Mouse (Mus musculus) B cell, adult 2 months (primary cell): ENCODE measurements around the gene Btrc.
A peak's percentile ranks its signal among the peaks of the same experiment; 100 is the strongest.
"Not testable (repeated sequence)": the region's sequence is repeated elsewhere in the genome, so short reads cannot be mapped to it uniquely, and the experiment has no call there.

ENCODE experiments used
- DNase-seq, 2 experiments: peaks; one replicate each; pipeline ENCODE4 v3.0.0; 2022

Btrc gene

DNA sequence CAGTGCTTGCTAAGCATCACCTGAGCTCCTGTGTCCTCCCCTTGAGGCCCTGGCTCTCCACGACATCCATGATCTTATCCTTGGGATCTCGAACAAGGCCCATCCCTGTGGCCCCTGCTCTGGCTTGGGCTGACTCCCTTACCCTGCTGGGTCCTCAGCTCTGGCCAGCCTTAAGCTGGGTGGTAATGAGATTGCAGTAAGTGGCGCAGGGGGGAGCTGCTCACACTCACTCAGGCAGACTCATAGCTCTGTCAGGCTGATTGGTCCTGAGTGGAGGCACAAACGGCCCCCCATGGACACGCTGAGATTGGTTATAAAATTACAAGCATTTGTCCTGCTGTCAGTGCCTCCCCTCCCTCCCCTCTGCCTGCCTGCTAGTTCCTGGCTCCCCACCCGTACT is 172.4 kb downstream of the Btrc start:
- no peak for DNase-seq

DNA sequence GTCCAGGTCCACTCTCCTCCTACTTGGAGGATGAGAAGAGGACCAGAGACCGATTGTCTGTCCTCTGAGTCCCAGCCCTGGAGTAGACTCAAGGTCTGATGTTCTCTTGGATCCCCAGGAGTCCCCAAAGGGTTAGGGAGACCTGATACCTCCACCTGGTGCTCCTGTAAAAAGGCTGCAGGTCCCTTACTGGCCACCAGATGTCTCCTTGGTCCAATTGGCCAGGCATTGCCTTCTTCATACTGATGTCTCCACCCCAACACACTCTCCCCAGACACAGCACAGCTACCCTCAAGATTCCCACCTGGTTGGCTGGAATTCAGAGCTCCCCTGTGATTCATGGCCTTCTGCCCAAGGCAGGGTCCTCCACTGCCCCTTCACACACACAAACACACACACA is 174.0 kb downstream of the Btrc start:
- peak; percentile 63 to 69 for DNase-seq

GRCm38 (mm10) chr19:45540657-45541408 is 177.3 kb downstream of the Btrc start:
- no peak for DNase-seq

GRCm38 (mm10) chr19:45541409-45542041 is 178.0 kb downstream of the Btrc start:
- DNase-seq, result peak; percentile 54 to 56

- DNase-seq, result no peak
Observed at GRCm38 (mm10) chr19:45542061-45542460, 178.5 kb downstream of the Btrc start.

GRCm38 (mm10) chr19:45544152-45544924 is 180.8 kb downstream of the Btrc start:
- DNase-seq, result peak; percentile 46 to 48

DNA sequence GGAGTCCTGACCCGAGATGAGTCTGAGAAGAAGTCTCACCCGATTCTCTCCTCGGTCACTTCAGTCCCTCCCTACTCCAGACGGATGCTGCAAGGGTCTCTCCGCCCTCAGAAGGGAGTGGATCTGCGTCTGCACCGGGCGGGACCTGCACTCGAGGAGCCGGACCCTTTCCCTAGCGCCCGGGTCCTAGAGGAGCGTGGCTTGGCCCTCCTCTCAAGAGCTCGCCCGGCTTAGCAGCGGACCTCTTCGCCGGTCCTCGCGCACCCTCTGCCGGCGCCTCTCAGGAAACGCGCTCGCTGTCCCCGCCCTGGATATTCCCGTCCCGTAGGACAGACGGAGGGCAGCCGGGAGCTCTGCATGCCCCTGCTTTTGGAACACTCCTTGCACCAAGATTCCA is 181.4 kb downstream of the Btrc start:
- DNase-seq, result peak; percentile 80 to 84

- DNase-seq, result not testable (repeated sequence)
Observed at GRCm38 (mm10) chr19:45548196-45548595, 184.7 kb downstream of the Btrc start.

DNA sequence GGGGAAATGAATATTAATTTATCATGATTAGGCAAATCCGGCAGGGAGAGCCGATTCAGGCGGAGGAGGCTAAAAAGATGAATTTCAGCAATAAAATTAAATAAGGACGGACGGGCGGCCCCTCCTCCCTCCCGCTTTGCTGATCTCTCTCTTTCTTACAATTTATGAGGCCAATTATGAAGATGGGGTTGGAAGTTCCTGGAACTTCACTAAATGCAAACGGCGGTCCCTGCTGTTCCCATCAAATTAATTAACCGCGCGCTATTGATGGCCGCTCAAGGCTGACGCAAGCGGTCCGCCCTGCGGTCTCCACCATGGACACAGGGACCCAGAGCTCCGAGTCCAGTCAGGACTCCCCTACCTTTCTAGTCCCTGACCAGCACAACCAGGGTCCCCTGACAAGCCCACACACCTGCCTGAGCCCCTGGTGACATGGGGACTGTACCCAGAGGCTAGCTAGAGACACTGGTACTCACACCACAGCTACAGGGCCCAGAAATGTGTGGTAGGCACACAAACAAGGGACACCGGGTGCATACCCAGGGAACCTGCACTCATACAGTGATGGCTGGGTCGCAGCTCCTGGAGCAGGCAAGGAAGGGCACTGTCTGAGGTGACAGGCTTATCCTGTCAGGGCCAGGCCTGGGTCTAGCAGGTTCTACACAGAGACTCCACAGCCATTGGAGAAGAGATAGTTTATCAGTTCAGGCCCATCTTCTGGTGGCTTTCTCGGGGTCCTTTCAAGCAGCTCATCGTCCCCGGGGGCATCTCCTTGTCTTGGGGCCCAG is 185.8 kb downstream of the Btrc start:
- DNase-seq, result no peak

DNA sequence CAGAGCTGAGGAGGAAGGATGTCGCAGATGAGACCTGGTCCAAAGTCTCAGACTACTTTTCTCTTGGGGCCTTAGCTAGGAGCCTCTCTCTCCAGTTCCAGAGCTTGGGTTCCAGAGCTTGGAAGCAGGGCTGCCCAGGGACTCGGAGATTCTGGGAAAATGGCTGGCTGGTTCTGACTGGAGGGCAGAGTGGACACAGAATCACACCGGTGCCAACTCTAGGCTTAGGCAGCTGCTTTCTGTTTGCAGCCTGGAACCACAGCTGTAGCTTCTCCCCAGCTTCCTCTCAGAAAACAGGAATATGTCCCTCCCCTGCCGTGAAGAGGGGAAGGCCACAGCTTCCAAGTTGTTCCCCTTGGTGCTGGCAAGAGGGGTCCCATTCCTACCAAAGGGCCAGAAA is 186.4 kb downstream of the Btrc start:
- no peak for DNase-seq

- DNase-seq, result no peak
Observed at GRCm38 (mm10) chr19:45552187-45552586, 188.7 kb downstream of the Btrc start.

GRCm38 (mm10) chr19:45554136-45554535 is 190.6 kb downstream of the Btrc start:
- no peak for DNase-seq

DNA sequence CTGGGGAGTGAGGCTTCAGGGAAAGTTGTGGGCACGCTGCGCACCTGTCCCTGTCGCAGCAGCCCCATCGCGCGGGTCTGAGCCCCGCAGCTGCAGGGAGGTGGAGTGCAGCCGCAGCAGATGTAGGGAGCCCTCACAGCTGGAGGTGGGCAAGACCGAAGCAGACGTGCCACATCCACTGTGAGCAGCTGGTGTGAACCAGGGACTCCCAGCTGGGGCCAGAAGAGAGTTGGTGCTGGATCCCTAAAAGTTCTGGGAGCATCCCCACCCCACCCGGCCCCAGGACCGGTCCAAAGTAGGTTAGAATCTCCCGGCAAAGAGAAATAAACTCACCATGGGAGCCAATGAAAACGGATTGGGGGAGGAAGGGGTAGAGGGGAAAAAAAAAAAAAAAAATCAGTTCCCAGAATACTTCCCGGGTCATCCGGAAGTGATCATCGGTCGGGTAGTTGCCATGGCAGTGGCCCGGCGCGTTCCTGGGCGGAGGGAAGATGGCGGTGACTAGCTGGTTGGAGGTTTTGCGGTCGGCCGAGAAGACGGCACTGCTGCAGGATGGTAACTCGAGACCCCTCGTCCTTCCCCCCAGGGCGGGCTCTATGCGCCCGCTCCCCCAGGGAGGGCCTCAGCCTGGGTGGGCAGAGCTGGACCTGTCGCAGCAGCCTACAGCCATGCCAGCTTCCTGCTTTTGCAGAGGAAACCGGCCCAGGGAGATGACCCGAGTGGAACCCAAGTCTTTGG is 196.8 kb downstream of the Btrc start, which contains the start of the genes Poll and Gm17018:
Poll (minus strand) TSS at position 379 of the 738 bp plus-strand sequence.
Gm17018 (plus strand) TSS at position 463 of the 738 bp plus-strand sequence.
- peak; percentile 85 to 86 for DNase-seq

DNA sequence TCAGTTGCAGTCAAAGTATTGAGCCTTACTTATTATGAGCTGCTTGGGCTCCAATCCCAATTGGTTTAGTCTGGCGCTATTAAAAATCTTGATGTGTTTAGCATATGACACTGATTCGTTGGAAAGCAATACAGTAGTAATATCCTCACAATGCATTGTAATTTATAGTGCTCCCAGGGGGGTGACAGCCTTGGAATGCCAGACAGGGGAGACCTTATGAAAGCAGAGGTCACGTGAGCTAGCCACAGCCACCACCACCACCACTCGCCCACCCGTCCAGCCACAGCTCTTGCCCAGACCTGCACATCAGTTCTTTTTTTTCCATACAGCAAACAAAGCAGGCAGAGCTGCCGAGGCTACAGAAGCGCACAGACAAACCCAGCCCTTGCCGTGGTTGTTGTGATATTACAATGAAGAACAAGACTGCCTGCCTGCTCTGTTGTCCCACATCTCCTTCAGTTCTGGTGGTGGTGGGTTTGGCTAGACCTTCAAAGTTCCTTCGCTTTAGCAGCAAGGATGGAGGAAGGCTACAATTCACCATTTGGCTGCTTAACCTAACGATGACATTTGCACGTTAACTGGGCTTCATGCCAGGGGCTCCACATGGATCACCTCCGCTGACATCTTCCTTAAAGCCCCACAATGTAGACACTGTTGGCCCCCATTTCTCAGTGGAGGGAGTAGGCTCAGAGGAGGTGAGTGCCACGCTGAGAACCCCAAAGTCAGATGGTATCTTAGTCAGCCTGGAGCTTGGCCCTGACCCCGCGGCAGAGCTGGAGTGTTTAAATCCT is 202.6 kb downstream of the Btrc start:
- DNase-seq, result no peak

GRCm38 (mm10) chr19:45567367-45567766 is 203.8 kb downstream of the Btrc start:
- no peak for DNase-seq

DNA sequence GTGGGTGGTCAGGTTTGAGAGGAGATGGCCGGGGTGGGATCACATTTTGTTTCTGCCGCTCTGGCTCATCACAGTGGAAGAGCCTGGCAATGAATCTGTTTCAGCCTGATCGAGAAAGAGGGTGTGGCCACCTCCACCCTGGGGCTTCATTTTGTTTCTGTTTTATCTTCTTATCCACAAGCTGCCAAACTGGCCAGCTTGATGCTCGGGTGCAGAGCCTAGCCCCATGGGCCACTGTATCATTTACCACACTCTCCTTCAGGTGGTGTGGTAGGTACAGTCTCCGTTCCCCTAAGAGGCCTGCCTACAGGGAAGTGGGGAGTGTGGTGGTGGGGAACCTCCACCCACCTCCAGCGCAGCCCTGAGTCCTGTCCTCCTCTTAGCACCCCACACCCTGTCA is 209.5 kb downstream of the Btrc start:
- DNase-seq, result no peak

DNA sequence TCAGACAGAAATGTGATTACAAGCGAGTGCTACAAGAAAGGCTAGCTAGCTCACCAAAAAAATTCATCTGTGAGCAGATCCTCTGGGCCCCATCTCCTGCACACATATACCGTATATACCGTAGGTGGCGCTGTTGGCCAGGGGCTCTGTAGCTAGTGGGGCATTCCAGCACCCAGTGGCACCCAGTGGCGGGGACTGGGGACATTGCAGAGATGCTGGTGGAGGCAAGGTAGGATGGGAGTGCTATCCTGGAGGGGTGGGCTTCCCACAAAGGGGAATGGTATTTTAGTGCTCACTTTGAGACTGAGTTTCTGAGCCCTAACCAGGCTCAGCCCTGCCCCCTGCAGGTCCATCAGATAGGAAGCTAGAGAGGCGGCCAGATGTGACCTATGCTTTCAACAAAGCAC is 210.3 kb downstream of the Btrc start:
- peak; percentile 82 to 83 for DNase-seq

GRCm38 (mm10) chr19:45574339-45574898 is 210.9 kb downstream of the Btrc start:
- DNase-seq, result no peak

DNA sequence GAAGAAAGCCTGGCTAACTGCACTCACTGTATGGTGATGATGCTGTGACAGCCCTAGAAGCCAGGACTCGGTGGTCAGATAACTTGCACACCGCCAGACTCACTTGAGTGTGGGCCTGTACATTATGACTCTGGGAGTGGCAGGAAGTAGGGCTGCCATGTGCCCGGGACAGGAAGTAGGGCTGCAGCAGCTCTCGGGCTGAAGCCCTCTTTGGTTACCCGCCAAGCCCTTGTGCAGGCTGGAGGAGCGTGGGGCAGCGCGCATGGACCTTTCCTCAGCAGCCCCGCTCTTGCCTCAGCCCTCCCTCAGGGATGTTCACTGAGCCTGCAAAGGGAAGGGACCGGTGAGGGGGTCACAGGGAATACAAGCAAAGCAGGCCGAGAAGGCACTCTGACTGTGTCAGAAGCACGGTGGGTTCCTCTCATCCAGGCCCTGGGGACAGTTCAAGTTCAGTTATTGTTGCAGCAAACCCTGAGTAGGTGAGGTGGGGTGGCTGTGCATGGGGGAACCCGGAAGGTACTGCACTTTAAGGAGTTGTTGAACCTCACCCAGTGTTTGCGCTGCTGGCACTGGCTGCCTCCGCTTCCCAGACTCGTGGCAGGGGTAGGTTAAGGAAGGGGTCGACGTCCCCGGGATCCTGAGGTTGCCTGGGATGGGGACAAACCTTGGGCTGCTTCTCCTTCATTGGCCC is 211.6 kb downstream of the Btrc start:
- peak; percentile 49 to 53 for DNase-seq

DNA sequence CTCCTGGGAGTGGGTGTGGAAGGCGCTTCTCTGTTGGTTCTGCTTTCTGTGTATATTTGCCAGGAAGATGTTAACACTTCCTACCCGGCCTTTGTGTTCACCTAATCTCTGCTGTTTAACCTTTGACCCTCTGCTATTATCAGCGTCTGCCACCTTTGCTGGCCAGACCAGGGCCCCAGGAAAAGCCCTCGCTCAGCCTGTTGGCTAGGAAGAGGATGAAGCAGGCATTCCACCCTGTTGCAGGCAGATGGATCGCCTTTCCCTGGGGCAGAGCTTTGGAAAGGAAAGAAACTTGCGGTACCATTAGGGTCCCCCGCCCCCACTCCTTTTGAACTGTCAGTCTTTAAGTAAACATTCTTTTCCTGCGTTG is 212.1 kb downstream of the Btrc start:
- peak in 1 of 2 experiments; percentile 35 for DNase-seq
